Mouse (Mus musculus): ENCODE measurements at regions not wholly inside any gene's neighbourhood (a gene's known extent, or its start where the extent isn't known, plus 50 kb on each side); places are given as distances from the start of the nearest gene placed in this dataset.

- no peak for TF ChIP-seq POLR2A (IDR thresholded peaks at IDR 0.05; ENCODE audit: control insufficient read depth, low read depth, low read length)
- TF ChIP-seq CTCF (IDR thresholded peaks at IDR 0.05; ENCODE audit: control insufficient read depth, insufficient read depth, insufficient replicate concordance, low read depth, low read length) = no peak
- Histone ChIP-seq H3K27me3 (ENCODE audit: control insufficient read depth, insufficient read depth, low read length) (no peaks in the 10 kb centered on the region), H3K27ac (ENCODE audit: control insufficient read depth, insufficient read depth, low read depth, low read length) (no peak overlapping the region), H3K4me3 (ENCODE audit: control insufficient read depth, low read depth, low read length) (no peak overlapping the region), H3K36me3 (ENCODE audit: control insufficient read depth, insufficient read depth, low read length) (no peaks in the 10 kb centered on the region), H3K4me1 (ENCODE audit: control insufficient read depth, insufficient read depth, low read length) (no peaks in the 10 kb centered on the region)
Measured at GRCm38 (mm10) chr10:96821852-96822251, 205.0 kb downstream of the Btg1 start.

DNA sequence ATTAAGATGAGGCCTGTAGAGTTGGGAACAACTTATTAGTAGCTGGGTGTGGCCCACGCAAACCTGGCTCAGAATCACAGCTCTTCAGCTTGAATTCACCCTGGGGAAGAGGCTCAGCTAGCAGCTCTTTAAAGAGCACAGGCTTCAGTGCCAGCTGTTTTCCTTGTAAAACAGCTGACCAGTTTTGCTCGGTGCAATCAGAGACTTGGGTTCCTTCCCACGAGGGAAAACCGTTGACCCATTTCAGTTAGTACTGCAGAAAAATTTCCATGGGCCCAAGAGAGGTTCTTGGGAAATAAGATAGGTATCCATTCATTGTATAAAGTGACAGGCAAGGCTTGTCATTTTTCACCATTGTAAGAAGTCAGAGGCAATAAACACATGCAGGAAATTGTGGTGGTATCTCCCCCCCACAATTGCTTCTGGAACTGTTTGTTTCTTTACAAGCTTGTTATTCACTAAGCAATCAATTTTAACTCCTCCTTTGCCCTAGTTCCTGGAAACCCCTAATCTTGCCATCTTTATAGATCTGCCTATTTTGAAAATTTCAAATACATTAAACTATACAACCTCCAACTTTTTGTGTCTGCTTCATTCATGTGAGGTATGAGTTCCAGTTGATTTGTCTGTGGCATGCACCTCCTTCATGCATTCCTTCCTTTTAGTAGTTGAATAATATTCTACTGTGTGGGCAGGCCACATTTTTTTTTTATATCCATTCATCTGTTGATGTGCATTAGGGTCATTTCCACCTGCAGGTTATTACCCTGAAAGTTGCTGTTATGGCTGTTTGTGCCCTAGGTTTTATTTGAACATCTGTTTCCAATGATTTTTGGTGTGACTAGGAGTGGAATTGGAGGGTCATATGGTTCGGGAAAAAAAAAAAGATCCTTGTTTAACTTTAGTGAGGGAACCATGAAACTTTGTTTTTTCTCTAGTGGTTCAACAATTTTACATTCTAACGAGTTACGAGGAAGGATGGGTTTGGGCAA lies 205.8 kb downstream of the Btg1 start:
- Histone ChIP-seq H3K27ac (ENCODE audit: control insufficient read depth, insufficient read depth, low read depth, low read length) (no peak overlapping the region), H3K4me1 (ENCODE audit: control insufficient read depth, insufficient read depth, low read length) (no peaks in the 10 kb centered on the region), H3K36me3 (ENCODE audit: control insufficient read depth, insufficient read depth, low read length) (no peaks in the 10 kb centered on the region)

DNA sequence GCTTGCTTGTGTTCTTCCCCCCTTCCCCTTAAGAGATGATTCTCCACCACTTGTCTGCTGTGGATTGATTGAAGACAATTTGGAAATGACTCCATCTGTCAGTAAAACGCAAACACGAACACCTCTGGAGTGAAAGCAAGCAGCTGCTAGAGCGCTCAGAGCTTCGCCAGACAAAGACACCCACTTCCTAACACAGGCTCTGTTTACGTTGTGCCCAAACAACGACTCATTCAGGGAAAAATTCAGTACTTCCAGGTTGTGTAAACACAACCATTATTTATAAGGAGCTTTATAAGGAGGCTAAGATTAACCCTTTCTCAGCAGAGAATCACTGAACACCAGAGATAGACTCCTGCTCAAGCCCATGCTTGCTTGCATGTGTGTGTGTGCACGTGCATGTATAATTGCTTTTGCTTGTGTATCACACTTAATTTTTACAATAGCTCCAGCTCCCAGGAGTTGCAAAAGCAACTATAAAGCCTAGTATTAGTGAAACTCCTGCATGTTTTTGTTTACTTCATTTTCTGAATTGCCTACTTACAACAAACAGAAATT lies 209.5 kb downstream of the Btg1 start:
- Histone ChIP-seq H3K4me3 (ENCODE audit: control insufficient read depth, low read depth, low read length) (no peak overlapping the region), H3K27me3 (ENCODE audit: control insufficient read depth, insufficient read depth, low read length) (no peaks in the 10 kb centered on the region), H3K27ac (ENCODE audit: control insufficient read depth, insufficient read depth, low read depth, low read length) (no peak overlapping the region), H3K4me1 (ENCODE audit: control insufficient read depth, insufficient read depth, low read length) (no peaks in the 10 kb centered on the region), H3K36me3 (ENCODE audit: control insufficient read depth, insufficient read depth, low read length) (no peaks in the 10 kb centered on the region)
- TF ChIP-seq POLR2A (IDR thresholded peaks at IDR 0.05; ENCODE audit: control insufficient read depth, low read depth, low read length) (no peak), CTCF (IDR thresholded peaks at IDR 0.05; ENCODE audit: control insufficient read depth, insufficient read depth, insufficient replicate concordance, low read depth, low read length) (no peak)

More for the DNA sequence above, 205.8 kb downstream of the Btg1 start:
- Histone ChIP-seq H3K27me3 (ENCODE audit: control insufficient read depth, insufficient read depth, low read length) (no peaks in the 10 kb centered on the region), H3K4me3 (ENCODE audit: control insufficient read depth, low read depth, low read length) (no peak overlapping the region)
- no peak for TF ChIP-seq CTCF (IDR thresholded peaks at IDR 0.05; ENCODE audit: control insufficient read depth, insufficient read depth, insufficient replicate concordance, low read depth, low read length)
- no peak for TF ChIP-seq POLR2A (IDR thresholded peaks at IDR 0.05; ENCODE audit: control insufficient read depth, low read depth, low read length)

- no peak overlapping the region for H3K4me3 ChIP-seq (ENCODE audit: control insufficient read depth, low read depth, low read length)
Measured at GRCm38 (mm10) chr10:96827971-96828370, 211.2 kb downstream of the Btg1 start.

DNA sequence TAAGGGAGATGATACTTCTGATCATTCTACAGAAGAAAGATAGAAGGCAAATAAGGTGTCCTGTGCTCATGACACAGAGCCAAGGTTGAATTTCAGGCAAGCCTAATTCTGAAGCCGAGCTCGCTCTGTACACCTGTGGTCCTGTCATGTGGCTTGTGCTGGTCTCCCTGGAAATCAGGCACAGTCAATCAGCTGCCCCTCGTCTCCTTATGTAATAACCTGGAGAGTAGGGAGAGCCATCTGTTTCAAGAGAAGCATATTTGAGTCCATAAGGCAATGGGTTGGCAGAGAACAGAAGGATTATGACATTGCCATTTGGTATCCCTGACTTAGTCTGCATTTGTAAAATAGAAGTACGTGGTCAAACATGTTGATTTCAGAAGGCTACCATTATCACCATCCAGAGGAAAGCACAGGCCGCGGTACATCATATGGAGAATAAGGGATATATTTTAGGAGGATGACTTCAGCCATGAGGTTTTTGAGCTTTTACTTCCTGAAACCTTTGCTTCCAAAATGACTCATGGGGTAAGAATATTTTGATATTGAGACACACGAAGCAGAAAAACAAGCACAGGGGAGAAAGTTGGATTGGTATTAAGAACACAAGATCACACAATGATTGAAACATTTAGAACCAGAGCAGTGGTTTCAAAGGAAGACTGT lies 211.9 kb downstream of the Btg1 start:
- Histone ChIP-seq H3K4me1 (ENCODE audit: control insufficient read depth, insufficient read depth, low read length) (no peaks in the 10 kb centered on the region), H3K27me3 (ENCODE audit: control insufficient read depth, insufficient read depth, low read length) (no peaks in the 10 kb centered on the region), H3K27ac (ENCODE audit: control insufficient read depth, insufficient read depth, low read depth, low read length) (no peak overlapping the region), H3K36me3 (ENCODE audit: control insufficient read depth, insufficient read depth, low read length) (no peaks in the 10 kb centered on the region), H3K4me3 (ENCODE audit: control insufficient read depth, low read depth, low read length) (no peak overlapping the region)
- no peak for TF ChIP-seq CTCF (IDR thresholded peaks at IDR 0.05; ENCODE audit: control insufficient read depth, insufficient read depth, insufficient replicate concordance, low read depth, low read length)
- TF ChIP-seq POLR2A (IDR thresholded peaks at IDR 0.05; ENCODE audit: control insufficient read depth, low read depth, low read length) = no peak

More at GRCm38 (mm10) chr10:96827971-96828370, 211.2 kb downstream of the Btg1 start:
- H3K27ac ChIP-seq (ENCODE audit: control insufficient read depth, insufficient read depth, low read depth, low read length) = no peak overlapping the region
- no peaks in the 10 kb centered on the region for H3K36me3 ChIP-seq (ENCODE audit: control insufficient read depth, insufficient read depth, low read length)
- TF ChIP-seq POLR2A (IDR thresholded peaks at IDR 0.05; ENCODE audit: control insufficient read depth, low read depth, low read length) = no peak
- H3K27me3 ChIP-seq (ENCODE audit: control insufficient read depth, insufficient read depth, low read length) = no peaks in the 10 kb centered on the region
- H3K4me1 ChIP-seq (ENCODE audit: control insufficient read depth, insufficient read depth, low read length) = no peaks in the 10 kb centered on the region

DNA sequence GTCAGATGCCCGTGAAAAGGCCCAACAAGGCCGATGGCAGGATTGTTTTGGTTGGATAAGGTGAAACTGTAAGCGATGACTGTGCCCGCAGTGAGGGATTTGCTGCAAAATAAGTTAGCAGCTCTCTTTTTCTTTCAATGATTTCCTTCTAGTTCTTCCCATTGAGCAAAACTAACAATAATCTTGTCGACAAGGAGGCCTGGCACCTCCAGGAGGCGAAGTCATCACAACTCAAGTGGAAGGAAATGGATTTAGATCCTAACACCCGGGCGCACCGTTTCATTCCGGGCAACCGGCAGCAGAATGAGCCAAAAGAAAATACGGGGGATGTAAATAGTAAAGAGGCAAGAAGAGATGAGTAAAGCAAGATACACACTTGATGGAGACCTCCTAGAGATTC lies 214.3 kb downstream of the Btg1 start:
- Histone ChIP-seq H3K27me3 (ENCODE audit: control insufficient read depth, insufficient read depth, low read length) (no peaks in the 10 kb centered on the region), H3K4me3 (ENCODE audit: control insufficient read depth, low read depth, low read length) (no peak overlapping the region), H3K36me3 (ENCODE audit: control insufficient read depth, insufficient read depth, low read length) (no peaks in the 10 kb centered on the region), H3K27ac (ENCODE audit: control insufficient read depth, insufficient read depth, low read depth, low read length) (no peak overlapping the region), H3K4me1 (ENCODE audit: control insufficient read depth, insufficient read depth, low read length) (no peaks in the 10 kb centered on the region)
- no peak for TF ChIP-seq CTCF (IDR thresholded peaks at IDR 0.05; ENCODE audit: control insufficient read depth, insufficient read depth, insufficient replicate concordance, low read depth, low read length)
- TF ChIP-seq POLR2A (IDR thresholded peaks at IDR 0.05; ENCODE audit: control insufficient read depth, low read depth, low read length) = no peak

DNA sequence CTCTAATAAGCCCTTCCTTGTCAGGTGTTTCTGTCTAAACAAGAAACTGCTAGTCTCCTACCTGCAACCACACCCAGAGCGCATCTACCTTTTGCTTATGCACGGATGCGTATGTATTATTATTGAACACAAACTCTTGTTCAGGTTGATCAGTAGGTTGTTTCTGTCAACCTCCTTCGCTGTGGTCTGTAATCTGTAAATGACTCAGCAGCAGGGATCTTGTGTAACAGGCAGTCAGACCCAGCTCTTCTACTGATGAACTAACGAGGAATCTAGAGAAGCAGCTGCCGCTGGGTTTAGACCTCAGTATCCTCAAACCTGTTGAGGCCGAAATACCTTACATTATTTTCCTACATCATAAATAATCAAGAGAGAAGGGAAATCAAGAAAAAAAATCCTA lies 220.4 kb downstream of the Btg1 start:
- no peak for TF ChIP-seq CTCF (IDR thresholded peaks at IDR 0.05; ENCODE audit: control insufficient read depth, insufficient read depth, insufficient replicate concordance, low read depth, low read length)
- H3K27me3 ChIP-seq (ENCODE audit: control insufficient read depth, insufficient read depth, low read length) = no peaks in the 10 kb centered on the region
- H3K27ac ChIP-seq (ENCODE audit: control insufficient read depth, insufficient read depth, low read depth, low read length) = no peak overlapping the region
- no peaks in the 10 kb centered on the region for H3K36me3 ChIP-seq (ENCODE audit: control insufficient read depth, insufficient read depth, low read length)
- no peak overlapping the region for H3K4me3 ChIP-seq (ENCODE audit: control insufficient read depth, low read depth, low read length)
- no peaks in the 10 kb centered on the region for H3K4me1 ChIP-seq (ENCODE audit: control insufficient read depth, insufficient read depth, low read length)
